Mouse (Mus musculus): ENCODE data around the gene Prkcb. TPM values are rescaled to one million over a fixed set of nuclear protein-coding genes. Genes with fewer than 3 reads are reported as not detected.

The Prkcb gene
- polyA plus RNA-seq, 1 experiment from 2014 or later, result 4.7 TPM

DNA sequence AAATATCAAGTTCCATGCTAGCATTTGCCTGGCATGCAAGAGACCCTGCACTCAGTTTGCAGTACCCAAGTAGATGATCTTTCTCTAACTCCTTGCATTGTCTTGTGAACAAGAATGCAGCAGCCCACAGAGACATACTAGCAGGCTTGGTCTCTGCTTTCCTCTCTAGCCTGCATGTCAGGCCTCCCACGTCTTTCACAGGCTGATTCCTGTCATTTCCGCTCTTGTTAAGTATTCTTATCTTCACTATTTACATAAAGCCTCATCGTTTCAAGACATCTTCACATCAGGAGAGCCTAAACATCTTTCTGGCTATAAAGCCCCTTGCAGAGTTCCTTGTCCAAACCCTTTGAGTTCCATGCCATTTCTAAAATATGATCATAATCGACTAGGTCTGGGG, 320.9 kb downstream of the Prkcb start:
- Histone ChIP-seq H3K4me2 (no peak overlapping the region), H3K4me1 (replicated peaks) (no peaks in the 10 kb centered on the region), H3K9ac (replicated peaks) (no peak overlapping the region), H3K36me3 (no peaks in the 10 kb centered on the region), H3K9me3 (no peaks in the 10 kb centered on the region), H3K27ac (no peak overlapping the region), H3K27me3 (no peaks in the 10 kb centered on the region), H3K4me3 (replicated peaks) (no peak overlapping the region)
- WGBS, result 77% methylated on average over 4 of the region's 4 CpGs
- ATAC-seq (ENCODE audit: insufficient number of reproducible peaks, insufficient read depth, low FRiP score, low TSS enrichment, low read depth), result no peak

DNA sequence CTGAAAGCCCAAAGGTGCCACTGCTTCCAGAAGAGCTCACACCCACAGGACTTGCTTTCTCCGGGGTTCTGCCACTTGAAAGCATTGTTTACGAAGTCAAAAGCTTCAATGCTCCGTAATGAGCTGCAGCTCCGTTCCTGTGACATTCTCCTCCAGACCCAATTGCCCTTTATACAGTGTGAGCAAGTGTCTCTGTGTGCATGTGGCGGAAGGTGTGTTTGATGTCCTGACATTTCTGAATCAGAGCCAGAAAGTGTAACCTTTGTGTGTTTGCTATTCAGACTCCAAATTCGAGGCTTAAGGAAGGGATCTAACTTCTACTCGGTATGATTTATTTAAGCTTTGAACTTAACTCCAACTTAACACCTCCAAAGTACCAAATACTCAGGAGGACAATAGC, 321.6 kb downstream of the Prkcb start:
- Histone ChIP-seq H3K9ac (replicated peaks) (no peak overlapping the region), H3K4me1 (replicated peaks) (no peaks in the 10 kb centered on the region), H3K4me2 (no peak overlapping the region), H3K36me3 (no peaks in the 10 kb centered on the region), H3K9me3 (no peaks in the 10 kb centered on the region), H3K27ac (no peak overlapping the region), H3K27me3 (no peaks in the 10 kb centered on the region), H3K4me3 (replicated peaks) (no peak overlapping the region)
- no peak for ATAC-seq (ENCODE audit: insufficient number of reproducible peaks, insufficient read depth, low FRiP score, low TSS enrichment, low read depth)
- WGBS, result 31% methylated on average over 7 of the region's 7 CpGs

DNA sequence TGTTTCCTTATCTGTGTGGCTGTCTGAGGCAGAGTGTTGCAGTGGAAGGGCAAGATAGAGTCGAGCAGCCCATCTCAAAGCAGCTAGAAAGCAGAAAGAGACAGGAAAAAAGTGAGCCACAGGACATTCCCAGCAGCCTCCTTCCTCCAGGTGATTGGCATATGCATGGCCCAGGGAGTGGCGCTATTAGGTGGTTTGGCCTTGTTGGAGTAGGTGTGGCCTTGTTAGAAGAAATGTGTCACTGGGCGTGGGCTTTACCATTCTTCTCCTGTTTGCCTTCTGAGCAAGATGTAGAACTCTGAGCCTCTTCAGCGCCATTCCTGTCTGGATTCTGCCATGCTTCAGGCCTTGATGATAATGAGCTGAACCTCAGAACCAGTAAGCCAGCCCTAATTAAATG, 325.3 kb downstream of the Prkcb start:
- H3K4me3 ChIP-seq (replicated peaks), result no peak overlapping the region
- no peak for ATAC-seq (ENCODE audit: insufficient number of reproducible peaks, insufficient read depth, low FRiP score, low TSS enrichment, low read depth)
- H3K27ac ChIP-seq, result no peak overlapping the region
- no peaks in the 10 kb centered on the region for H3K27me3 ChIP-seq
- no peaks in the 10 kb centered on the region for H3K4me1 ChIP-seq (replicated peaks)
- H3K9ac ChIP-seq (replicated peaks), result no peak overlapping the region
- no peaks in the 10 kb centered on the region for H3K9me3 ChIP-seq
- WGBS, result 84% methylated on average over 4 of the region's 4 CpGs
- no peaks in the 10 kb centered on the region for H3K36me3 ChIP-seq
- H3K4me2 ChIP-seq, result no peak overlapping the region

DNA sequence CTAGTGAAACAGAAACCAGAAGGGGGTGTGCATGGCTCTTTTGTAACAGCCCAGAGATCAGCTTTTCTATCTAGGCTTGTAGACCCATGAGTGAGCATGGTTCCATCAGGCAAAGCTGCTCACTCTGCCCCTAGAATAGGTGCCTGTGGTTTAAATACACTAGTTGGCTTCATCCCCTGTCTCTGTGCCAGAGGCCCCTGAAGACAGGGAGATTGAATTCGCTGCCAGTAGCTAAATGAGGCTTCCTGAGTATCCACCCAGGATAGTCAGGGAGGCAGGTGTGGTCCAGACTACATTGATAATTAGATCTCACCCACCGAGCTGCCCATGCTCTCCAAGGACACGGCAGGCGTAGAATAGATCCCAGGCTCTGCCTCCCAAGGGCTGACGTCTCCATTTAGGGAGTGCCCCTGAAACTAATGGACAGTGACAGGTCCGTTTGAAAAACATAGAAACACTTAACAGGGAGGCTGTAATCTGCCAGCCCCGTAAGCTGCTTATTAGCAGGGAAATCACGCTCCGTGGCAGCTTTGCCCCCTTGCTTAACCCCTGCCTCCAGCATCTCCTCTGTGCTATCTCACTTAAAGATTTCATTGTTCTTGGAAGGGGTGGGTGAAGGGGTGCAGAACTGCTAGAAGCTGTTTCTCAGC, 333.7 kb downstream of the Prkcb start:
- Histone ChIP-seq H3K27me3 (no peaks in the 10 kb centered on the region), H3K4me1 (replicated peaks) (no peaks in the 10 kb centered on the region), H3K4me3 (replicated peaks) (no peak overlapping the region), H3K36me3 (no peaks in the 10 kb centered on the region), H3K9ac (replicated peaks) (no peak overlapping the region), H3K4me2 (no peak overlapping the region), H3K27ac (no peak overlapping the region), H3K9me3 (0 out of 2 replicates have a peak, but pooled peaks cover 4% of the 10 kb centered on the region)
- ATAC-seq (ENCODE audit: insufficient number of reproducible peaks, insufficient read depth, low FRiP score, low TSS enrichment, low read depth), result no peak
- WGBS, result 58% methylated on average over 9 of the region's 9 CpGs

DNA sequence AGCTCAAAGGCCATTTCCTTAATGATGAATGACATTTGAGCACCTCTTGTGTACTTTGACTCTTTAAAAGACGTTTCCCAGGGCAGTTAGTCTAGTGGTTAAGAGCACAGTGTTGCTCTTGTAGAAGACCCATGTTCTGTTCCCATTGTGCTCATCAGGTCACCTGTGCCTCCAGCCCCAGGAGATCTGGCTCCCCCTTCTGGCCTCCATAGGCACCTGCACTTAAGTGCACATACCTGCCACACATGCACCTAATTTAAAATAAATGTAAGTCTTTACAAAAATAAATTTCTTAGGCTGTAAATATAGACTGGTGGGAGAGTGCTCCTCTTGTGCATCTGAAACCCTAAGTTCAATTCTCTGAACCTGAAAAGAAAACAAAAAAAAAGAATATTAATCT, 335.2 kb downstream of the Prkcb start:
- Histone ChIP-seq H3K4me2 (no peak overlapping the region), H3K9me3 (0 out of 2 replicates have a peak, but pooled peaks cover 4% of the 10 kb centered on the region), H3K4me1 (replicated peaks) (no peaks in the 10 kb centered on the region), H3K4me3 (replicated peaks) (no peak overlapping the region), H3K27me3 (no peaks in the 10 kb centered on the region), H3K9ac (replicated peaks) (no peak overlapping the region), H3K36me3 (no peaks in the 10 kb centered on the region), H3K27ac (no peak overlapping the region)
- ATAC-seq (ENCODE audit: insufficient number of reproducible peaks, insufficient read depth, low FRiP score, low TSS enrichment, low read depth), result no peak
- 73% methylated on average over 1 of the region's 1 CpGs for WGBS

DNA sequence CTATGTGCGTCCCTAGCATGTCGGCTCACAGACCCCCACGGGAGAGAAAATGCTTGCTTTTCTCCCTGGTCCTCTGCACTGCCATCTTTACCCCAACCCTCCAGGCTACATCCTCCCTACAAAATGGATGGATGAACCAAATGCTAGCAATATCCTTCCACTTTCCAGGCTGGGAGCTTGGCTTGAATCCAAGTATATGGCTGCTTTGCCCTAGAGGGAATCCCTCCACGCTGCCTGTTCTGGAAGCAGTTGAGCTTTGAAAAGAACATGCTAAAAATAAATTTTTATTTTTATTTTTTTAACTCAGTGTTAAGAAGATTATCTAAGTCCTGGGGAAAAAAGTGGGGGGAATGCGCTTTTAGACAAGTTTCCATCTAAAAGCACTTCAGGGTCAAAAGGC, 339.5 kb downstream of the Prkcb start:
- H3K4me3 ChIP-seq (replicated peaks), result no peak overlapping the region
- H3K4me1 ChIP-seq (replicated peaks), result no peaks in the 10 kb centered on the region
- no peaks in the 10 kb centered on the region for H3K27me3 ChIP-seq
- 0 out of 2 replicates have a peak, but pooled peaks cover 4% of the 10 kb centered on the region for H3K9me3 ChIP-seq
- no peak overlapping the region for H3K27ac ChIP-seq
- no peak for ATAC-seq (ENCODE audit: insufficient number of reproducible peaks, insufficient read depth, low FRiP score, low TSS enrichment, low read depth)
- 86% methylated on average over 5 of the region's 5 CpGs for WGBS
- H3K36me3 ChIP-seq, result no peaks in the 10 kb centered on the region
- no peak overlapping the region for H3K9ac ChIP-seq (replicated peaks)
- no peak overlapping the region for H3K4me2 ChIP-seq

DNA sequence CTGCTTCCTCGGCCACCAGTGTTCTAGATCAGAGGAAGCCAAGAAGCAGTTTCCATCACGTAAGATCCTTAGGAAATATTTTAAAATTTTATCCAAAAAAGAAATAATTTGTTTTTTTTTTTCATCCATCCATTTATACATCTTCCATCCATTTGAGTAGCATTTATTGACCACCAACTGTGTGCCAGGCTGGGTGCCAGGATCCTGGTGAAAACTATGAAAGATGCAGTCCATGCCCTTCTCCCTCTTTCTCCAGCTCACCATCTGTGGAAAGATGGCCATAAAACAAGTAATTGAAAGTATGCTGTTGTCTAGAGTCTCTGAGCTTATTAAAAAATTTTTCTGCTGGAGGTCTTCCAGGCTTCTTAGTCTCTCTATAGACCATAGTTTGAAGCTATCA, 341.8 kb downstream of the Prkcb start:
- ATAC-seq (ENCODE audit: insufficient number of reproducible peaks, insufficient read depth, low FRiP score, low TSS enrichment, low read depth), result no peak
- WGBS, result 80% methylated on average over 2 of the region's 2 CpGs
- H3K9me3 ChIP-seq, result no peaks in the 10 kb centered on the region
- H3K4me3 ChIP-seq (replicated peaks), result no peak overlapping the region
- no peaks in the 10 kb centered on the region for H3K4me1 ChIP-seq (replicated peaks)
- no peak overlapping the region for H3K27ac ChIP-seq
- no peak overlapping the region for H3K4me2 ChIP-seq
- no peaks in the 10 kb centered on the region for H3K27me3 ChIP-seq
- no peak overlapping the region for H3K9ac ChIP-seq (replicated peaks)
- no peaks in the 10 kb centered on the region for H3K36me3 ChIP-seq

DNA sequence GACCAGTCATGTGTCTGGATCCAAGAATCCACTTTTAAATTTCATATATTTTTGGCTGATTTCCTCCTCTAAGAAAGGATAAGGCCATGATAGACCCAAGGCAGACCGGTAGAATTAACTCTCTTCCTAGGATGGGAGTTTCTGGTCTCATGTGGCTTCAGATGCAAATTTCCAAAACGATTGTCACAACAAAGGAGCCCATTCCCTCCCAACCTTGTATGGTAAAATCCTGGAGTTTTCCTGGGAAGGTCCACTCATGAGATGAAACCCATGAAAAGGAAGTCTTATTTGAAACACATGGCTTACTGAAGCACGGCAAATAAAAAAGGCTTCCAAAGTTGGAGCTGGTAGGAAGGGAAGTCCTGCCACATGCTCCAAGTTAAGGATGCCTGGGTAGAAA, 342.6 kb downstream of the Prkcb start:
- no peak for ATAC-seq (ENCODE audit: insufficient number of reproducible peaks, insufficient read depth, low FRiP score, low TSS enrichment, low read depth)
- 64% methylated on average over 3 of the region's 3 CpGs for WGBS
- no peak overlapping the region for H3K4me3 ChIP-seq (replicated peaks)
- H3K9ac ChIP-seq (replicated peaks), result no peak overlapping the region
- H3K9me3 ChIP-seq, result no peaks in the 10 kb centered on the region
- H3K27me3 ChIP-seq, result no peaks in the 10 kb centered on the region
- H3K4me1 ChIP-seq (replicated peaks), result no peaks in the 10 kb centered on the region
- H3K4me2 ChIP-seq, result no peak overlapping the region
- no peak overlapping the region for H3K27ac ChIP-seq
- H3K36me3 ChIP-seq, result no peaks in the 10 kb centered on the region

DNA sequence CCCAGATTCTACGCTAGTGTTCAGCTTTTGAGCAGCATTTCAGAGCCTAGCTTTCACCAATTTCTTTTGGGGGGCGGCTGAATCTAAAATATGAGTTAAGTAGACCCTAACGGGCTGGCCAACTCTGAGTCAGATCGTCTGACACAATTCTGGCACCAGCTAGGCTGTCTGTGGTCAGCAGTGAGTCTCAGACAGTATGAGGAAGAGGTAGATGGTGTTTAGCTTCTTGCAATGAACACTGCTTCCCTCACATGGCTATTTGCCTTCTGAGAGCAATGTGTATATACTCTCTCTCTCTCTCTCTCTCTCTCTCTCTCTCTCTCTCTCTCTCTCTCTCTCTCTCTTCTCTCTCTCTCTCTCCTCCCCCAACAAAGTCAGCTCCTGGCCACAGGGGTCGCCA, 344.4 kb downstream of the Prkcb start:
- H3K27ac ChIP-seq, result no peak overlapping the region
- H3K4me2 ChIP-seq, result no peak overlapping the region
- no peaks in the 10 kb centered on the region for H3K27me3 ChIP-seq
- no peak overlapping the region for H3K9ac ChIP-seq (replicated peaks)
- H3K4me3 ChIP-seq (replicated peaks), result no peak overlapping the region
- no peak for ATAC-seq (ENCODE audit: insufficient number of reproducible peaks, insufficient read depth, low FRiP score, low TSS enrichment, low read depth)
- H3K9me3 ChIP-seq, result no peaks in the 10 kb centered on the region
- no peaks in the 10 kb centered on the region for H3K36me3 ChIP-seq
- 75% methylated on average over 5 of the region's 5 CpGs for WGBS
- no peaks in the 10 kb centered on the region for H3K4me1 ChIP-seq (replicated peaks)

DNA sequence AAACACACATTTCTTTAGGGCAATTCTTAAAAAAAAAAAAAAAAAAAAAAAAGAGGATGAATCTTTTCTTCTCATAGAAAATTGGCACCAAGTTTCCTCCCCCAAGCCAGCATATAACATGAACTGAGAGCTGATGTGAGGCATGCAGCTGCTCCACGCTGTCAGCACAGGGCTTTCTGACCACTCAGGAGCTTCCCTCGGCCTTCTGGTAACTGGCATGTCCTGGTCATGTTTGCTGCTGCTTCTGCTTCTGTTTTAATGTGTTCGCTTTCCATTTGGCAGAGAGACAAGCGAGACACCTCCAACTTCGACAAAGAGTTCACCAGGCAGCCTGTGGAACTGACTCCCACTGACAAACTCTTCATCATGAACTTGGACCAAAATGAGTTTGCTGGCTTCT, 344.9 kb downstream of the Prkcb start:
- 91% methylated on average over 5 of the region's 5 CpGs for WGBS
- no peak overlapping the region for H3K27ac ChIP-seq
- no peak for ATAC-seq (ENCODE audit: insufficient number of reproducible peaks, insufficient read depth, low FRiP score, low TSS enrichment, low read depth)

DNA sequence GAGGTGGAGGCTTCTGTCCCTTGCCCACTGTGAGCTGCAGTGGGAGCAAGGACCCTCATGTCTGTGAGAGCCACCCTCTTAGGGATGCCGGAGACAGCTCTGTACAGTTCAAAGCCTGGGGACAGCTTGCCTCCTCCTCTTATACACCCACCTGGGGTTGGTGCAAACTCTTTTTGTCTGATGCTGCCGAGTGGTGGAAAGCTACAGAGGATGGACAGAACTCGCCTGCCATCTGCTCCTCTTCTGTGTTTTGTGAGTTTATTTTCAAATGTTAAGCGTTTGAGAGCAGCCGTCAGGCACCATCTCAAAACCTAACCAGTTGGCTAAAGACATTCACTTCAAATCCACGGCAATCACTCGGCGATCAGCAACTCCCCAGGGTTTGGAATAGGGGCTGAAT, 355.1 kb downstream of the Prkcb start:
- Histone ChIP-seq H3K27ac (no peak overlapping the region), H3K27me3 (no peaks in the 10 kb centered on the region), H3K9ac (replicated peaks) (no peak overlapping the region), H3K4me1 (replicated peaks) (no peaks in the 10 kb centered on the region), H3K4me3 (replicated peaks) (no peak overlapping the region), H3K36me3 (no peaks in the 10 kb centered on the region), H3K4me2 (no peak overlapping the region), H3K9me3 (no peaks in the 10 kb centered on the region)
- WGBS, result 92% methylated on average over 8 of the region's 8 CpGs
- ATAC-seq (ENCODE audit: insufficient number of reproducible peaks, insufficient read depth, low FRiP score, low TSS enrichment, low read depth), result no peak

More for the DNA sequence above, 344.9 kb downstream of the Prkcb start:
- H3K9me3 ChIP-seq, result no peaks in the 10 kb centered on the region
- no peak overlapping the region for H3K9ac ChIP-seq (replicated peaks)
- H3K36me3 ChIP-seq, result no peaks in the 10 kb centered on the region
- H3K4me3 ChIP-seq (replicated peaks), result no peak overlapping the region
- no peak overlapping the region for H3K4me2 ChIP-seq
- no peaks in the 10 kb centered on the region for H3K27me3 ChIP-seq
- H3K4me1 ChIP-seq (replicated peaks), result no peaks in the 10 kb centered on the region

DNA sequence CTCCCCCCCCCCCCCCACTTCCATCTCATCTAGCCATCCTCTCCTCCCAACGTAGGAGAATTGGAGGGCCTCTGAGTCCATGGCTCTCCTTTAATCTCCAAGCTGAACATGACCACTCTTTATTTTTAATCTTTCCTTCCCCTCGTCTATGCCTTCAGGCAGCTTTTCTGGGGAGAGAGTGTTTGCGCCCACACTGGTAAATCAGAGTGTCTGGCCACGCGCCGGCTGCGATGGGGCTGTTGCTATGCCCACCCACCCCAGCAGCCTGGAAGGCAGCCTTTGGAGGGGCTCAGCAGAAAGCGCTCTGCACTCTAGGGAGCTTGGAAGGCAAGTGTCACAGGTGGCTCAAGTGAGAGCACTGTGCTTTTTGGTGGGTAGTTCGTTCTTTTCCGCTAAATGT, 360.8 kb downstream of the Prkcb start:
- no peak for ATAC-seq (ENCODE audit: insufficient number of reproducible peaks, insufficient read depth, low FRiP score, low TSS enrichment, low read depth)
- no peaks in the 10 kb centered on the region for H3K9me3 ChIP-seq
- H3K4me1 ChIP-seq (replicated peaks), result no peaks in the 10 kb centered on the region
- no peak overlapping the region for H3K4me3 ChIP-seq (replicated peaks)
- no peak overlapping the region for H3K4me2 ChIP-seq
- H3K27ac ChIP-seq, result no peak overlapping the region
- 84% methylated on average over 10 of the region's 10 CpGs for WGBS
- no peak overlapping the region for H3K9ac ChIP-seq (replicated peaks)
- no peaks in the 10 kb centered on the region for H3K36me3 ChIP-seq
- no peaks in the 10 kb centered on the region for H3K27me3 ChIP-seq

Data from limb, embryonic 12.5 days (tissue).